Mouse (Mus musculus): ENCODE results near the gene Pde1a. TPM values are rescaled to one million over a fixed set of nuclear protein-coding genes. Genes with fewer than 3 reads are reported as not detected.
"Not testable (repeated sequence)": the region's sequence is repeated elsewhere in the genome, so short reads cannot be mapped to it uniquely, and the experiment has no call there.

Pde1a gene
- total RNA-seq, 2 experiments from 2014 or later: 16.3 to 18.7 TPM

DNA sequence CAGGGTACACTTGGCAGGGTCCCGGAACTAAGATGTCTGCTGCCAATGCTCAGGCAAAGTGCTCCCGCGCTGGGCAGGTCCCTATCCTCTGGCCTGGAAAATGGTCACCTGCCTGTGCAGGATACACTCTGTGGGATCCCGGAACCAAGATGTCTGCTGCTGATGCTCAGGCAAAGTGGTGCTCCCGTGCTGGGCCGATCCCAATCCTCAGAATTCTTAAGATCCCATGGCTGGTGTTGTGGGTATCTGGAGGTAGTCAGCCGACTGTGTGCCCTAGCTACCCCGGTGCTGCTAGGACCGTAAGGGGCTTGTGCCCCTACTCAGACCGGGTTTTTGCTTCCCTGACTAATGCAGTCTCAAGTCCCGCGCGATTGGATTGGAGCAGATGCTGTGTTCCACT is 281.9 kb downstream of the Pde1a start:
- DNase-seq (ENCODE audit: low spot score in 2 of 2): not testable (repeated sequence)

DNA sequence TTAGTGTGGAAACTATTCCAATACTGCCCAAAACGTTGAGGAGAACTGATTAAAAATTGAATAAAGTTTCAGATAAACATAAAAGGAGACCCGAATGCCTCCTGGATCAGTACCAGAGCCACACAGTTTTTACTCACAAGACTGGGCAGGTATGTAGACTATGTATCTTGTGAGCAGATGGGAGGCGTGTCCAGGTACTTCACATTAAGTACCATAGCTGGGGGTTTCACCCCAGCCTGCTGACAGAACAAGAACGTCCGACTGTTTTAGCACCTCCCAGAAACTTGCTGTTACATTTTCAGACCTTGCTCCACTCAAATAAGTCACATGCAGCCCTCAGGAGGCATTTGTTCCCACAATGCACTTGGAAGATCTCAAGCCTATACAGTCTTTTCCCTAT is 289.7 kb downstream of the Pde1a start:
- no peak for DNase-seq (ENCODE audit: low spot score in 2 of 2)

DNA sequence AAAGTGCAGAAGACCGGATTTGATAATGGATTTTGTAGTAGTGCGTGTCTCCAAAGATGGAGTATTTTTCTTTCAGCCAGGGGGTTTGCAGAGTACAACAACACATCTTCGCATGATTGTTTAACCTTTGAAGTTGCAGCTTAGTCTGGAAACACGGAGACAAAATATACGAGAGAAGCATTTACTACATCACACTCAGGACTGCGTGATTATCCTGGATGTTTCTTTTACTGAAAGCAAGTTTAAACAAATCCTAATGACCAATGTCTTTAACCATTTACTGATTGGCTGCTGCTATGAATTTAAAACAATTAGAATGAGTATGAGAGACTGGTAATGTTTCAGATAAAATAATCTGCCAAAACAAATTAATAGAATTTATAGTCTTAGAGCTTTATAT is 290.2 kb downstream of the Pde1a start:
- DNase-seq (ENCODE audit: low spot score in 2 of 2): no peak

DNA sequence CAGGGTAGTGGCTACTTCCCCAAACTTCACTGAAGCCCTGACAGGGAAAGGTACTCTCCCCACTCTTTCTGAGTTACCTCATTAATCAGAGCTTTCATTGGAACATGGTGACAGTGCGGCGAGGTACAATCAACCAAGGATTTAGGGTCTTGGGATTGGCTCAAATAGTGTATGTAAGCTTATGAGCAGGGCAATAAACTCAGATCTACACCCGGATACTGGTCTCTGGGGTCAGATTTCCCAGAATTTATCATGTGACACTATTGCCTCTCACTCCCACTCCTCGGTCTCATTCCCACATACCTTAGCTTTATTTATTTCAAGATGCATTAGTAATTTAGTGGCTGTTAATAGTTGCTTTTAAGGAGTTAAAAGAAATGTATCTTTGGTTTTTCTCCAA is 303.4 kb downstream of the Pde1a start:
- DNase-seq (ENCODE audit: low spot score in 2 of 2): no peak

DNA sequence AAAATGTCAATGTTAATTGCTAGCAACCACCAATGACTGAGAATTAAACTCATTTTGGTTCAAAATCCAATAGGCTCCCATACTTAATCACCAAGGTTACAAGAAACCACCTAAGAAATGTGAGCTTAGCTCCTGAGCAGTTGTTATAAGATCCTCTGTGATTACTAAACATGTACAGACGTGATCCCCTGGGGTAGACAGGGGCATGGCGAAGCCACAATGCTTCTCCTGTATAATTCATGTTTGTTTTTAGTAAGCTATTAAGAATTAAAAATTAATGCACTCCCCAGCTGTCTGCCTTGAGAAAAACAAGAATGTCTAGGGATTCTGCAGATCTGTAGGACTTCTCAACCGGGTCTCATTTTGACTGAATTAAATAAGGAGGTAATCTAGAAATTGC is 309.7 kb downstream of the Pde1a start:
- DNase-seq (ENCODE audit: low spot score in 2 of 2): no peak

DNA sequence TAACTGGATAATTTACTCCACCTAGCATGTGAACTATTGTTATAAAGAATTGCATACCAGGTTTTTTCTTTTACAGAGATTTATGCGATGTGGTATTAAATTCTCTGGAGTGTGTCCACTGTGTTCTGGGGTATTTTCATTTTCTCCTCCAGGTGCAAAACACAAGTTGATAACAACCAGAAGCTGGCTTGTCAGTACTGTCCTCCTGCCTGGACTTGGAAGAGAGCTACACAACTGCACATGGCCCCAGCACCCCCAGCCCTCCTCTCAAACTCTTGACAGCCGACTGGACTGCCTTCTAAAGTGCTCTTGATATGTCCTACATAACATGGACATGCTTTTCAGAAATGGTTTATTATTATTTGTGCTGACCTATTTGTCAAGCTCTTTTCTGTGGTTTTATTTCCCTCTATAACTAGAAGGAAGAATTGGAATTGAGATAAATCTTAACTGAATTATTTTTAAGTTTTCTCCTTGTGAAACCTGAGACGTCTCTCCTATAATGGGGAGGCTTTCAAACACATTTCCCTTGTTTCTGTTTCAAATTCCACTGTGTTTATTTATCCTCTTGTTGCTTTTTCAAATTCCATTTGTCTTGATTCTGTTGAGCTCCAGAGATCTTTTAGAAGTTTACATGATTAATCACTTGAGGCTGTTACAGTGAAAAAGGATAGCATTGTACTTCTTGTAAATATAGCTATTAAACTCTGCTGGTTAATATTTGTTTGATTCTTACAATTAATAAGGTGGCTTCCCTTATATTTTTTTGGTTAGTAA is 313.4 kb downstream of the Pde1a start:
- no peak for DNase-seq (ENCODE audit: low spot score in 2 of 2)

DNA sequence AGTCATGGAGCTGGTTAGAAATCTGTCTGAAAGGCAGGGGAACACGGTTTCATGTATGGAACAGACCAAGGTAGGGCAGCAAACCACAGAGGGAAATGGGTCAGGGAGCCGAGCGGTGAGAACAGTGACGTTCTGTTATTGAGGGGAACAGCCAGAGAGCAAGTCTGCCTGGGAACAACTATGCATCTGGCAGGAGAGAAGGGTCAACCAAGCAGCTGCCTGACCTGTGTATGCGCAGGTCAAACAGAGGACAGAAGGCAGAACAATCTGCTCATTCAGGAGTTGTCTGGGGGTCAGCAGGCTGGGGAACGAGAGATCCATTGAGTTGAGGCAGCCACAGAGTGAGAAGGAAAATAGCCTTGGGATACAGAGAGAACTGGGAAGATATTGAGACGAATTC is 330.6 kb downstream of the Pde1a start:
- DNase-seq (ENCODE audit: low spot score in 2 of 2): no peak

DNA sequence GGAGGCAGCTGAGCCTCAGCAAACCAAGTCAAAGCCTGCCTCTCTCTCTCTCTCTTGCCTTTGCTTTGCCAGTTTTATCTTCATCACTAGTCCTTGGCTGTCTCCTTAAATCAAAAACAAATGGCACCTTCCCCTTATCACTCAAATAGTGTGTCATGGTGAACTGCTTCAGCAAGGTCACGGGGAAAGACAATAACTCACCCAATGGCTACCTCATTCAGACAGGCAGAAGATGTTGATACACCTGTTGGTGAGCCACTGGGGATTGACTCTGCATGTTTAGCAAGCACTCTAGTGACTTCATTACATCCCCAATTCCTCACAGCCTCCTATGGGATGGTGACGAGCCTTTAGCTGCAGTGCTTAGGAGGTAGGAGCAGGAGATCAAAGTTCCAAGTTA is 331.8 kb downstream of the Pde1a start:
- no peak for DNase-seq (ENCODE audit: low spot score in 2 of 2)

DNA sequence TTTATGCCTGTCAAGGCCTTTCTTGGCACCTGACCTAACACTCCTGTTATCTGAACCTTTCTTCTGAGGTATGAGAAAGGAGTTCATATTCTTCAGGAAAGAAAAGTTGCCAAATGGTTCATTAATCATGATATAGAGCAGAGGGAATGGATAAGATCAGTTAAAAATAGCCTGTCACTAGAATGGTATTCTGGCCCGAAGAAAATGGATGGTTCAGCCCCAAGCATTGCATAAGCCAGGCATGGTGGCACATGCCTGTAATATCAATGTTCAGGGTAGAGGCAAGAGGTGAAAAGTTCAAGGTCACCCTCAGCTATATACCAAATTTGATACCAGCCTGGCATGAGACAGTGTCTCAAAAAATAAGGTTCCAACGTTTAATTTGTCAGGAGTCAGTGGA is 336.1 kb downstream of the Pde1a start:
- DNase-seq (ENCODE audit: low spot score in 2 of 2): no peak

DNA sequence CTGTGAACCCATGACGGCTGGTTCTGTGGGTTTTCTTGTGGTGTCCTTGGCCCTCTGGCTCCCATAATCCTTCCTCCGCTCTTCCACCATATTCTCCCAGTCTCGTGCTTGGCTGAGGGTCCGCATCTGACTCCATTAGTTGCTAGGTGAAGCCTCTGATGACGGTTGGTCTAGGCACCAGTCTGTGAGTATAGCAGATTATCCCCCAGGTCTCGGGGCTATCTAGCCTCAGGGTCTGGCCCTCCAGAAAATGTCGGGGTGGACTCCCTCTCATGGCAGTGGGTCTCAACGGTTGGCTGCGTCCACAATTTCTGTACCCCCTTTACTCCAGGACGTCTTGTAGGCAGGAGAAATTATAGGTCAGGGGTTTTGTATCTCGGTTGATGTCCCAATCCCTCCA is 342.8 kb downstream of the Pde1a start:
- no peak for DNase-seq (ENCODE audit: low spot score in 2 of 2)

DNA sequence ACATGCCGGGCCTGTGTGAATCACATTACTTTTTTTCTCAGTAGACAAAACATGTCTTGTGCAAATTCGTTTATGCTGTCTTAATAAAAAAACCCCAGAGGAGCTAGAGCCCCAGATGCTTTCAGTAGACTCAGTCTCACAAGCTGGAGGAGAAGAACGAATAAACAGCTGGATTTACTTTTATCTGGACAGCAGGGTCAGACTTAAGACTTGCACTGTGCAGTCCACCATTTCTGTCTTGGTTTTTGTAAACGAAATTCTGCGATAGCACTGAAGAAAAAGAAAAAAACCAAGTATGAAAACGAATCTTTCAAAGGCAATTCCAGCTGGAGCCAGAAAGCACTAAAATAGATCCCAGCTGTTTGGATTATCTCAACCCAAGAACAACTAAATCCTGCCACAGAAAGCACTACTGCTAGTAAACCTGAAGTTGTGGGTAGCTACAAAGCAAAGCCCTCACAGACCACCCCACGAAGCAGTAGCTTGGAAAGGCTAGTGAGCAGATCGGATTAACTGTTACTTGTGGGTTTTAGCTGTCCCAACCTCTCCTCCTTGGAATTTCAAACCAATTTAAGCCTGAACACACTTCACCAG is 343.6 kb downstream of the Pde1a start:
- DNase-seq (ENCODE audit: low spot score in 2 of 2): no peak

Other genes starting within 250 kb of the Pde1a start
- gene Prdx6b, start 163.0 kb upstream of the Pde1a start, total RNA-seq (2021): not detected
- gene Dnajc10, start 186.0 kb upstream of the Pde1a start, total RNA-seq (2021): 10 to 100 TPM; 68.5 to 74.9 TPM

Measured in adrenal gland, postnatal 4 days (tissue).